Mouse (Mus musculus) bone marrow macrophage, adult 2 months (primary cell): Measurements from ENCODE around the gene A4galt.

Experiments used
- CTCF ChIP-seq: IDR thresholded peaks from 2 replicates; pipeline ENCODE4 v1.5.1; 2012; ENCODE audit warnings: low read depth, mild to moderate bottlenecking, low read length, moderate library complexity
- POLR2A ChIP-seq: IDR thresholded peaks from 2 replicates; pipeline ENCODE4 v1.6.1; 2012; ENCODE audit warnings: mild to moderate bottlenecking, low read depth, low read length, borderline replicate concordance

DNA sequence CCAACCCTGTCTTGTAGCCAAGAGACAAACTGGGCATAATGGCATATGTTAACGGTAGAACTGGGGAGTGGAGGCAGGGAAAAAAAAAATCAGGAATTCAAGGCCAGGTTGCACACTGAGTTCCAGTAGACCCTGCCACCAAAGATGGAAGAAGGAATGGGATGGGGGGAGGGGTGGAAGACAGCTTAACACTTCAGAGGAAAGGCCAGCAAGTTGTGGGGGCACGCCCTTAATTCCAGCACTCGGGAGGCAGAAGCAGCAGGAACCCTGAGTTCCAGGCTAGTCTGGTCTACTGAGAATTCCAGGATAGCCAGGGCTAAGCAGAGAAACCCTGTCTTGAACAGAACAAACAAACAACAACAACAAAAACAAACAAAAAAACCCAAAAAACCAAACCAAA lies 7.2 kb downstream of the A4galt start:
- TF ChIP-seq POLR2A (no peak), CTCF (no peak)
